Mouse (Mus musculus): ENCODE results near the gene Ptpn1.

DNA sequence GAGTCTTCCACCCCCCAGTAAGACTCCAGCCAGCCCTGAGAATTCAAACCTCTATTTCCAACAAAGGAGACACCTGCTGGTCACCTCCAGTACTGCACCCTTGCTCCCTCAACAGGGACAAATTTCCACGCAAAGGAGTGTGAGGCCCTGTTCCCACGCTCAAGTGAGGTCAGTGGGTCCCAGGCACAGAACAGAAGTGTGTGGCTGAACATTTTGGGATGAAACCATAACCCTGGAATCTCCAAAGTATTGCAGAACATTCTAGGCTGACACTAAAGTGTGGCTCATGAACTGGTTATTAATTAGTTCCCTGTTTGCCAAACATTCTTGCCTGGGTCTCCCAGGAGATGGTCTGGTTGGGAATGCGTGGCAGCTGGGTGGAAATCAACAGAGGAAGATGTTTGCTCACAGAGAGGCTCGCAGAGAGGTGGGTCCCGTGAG is 85.1 kb downstream of the Ptpn1 start:
- TF ChIP-seq MYC (IDR thresholded peaks at IDR 0.05; ENCODE audit: low read depth, low read length): no peak
- TF ChIP-seq CTCF (conservative IDR thresholded peaks at IDR 0.05 in 1 of 2, IDR thresholded peaks at IDR 0.05 in 1 of 2; ENCODE audit: low read depth in 2 of 2, low read length in 2 of 2): peak; percentile 76 to 88
- TF ChIP-seq ETS1 (conservative IDR thresholded peaks at IDR 0.05; ENCODE audit: low read depth, low read length): no peak
- no peak for TF ChIP-seq TBP (conservative IDR thresholded peaks at IDR 0.05; ENCODE audit: low read depth, low read length)

Measured in CH12.LX (cell line).